Mouse (Mus musculus) 3134 (cell line): ENCODE measurements around the gene Gpr162.
"Not testable (repeated sequence)": the region's sequence is repeated elsewhere in the genome, so short reads cannot be mapped to it uniquely, and the experiment has no call there.

Experiments
- DNase-seq: peaks from one replicate; pipeline ENCODE4 v3.0.0-alpha.2; 2011; ENCODE audit warnings: low spot score; ENCODE audit not compliant: insufficient read length; ENCODE audit errors: extremely low read depth

The Gpr162 gene

GRCm38 (mm10) chr6:124863658-124864298 lies at the start of gene Gpr162:
Gpr162 (minus strand) TSS chr6:124863983.
- DNase-seq, result peak; percentile 33

GRCm38 (mm10) chr6:124913214-124913613 lies 49.4 kb upstream of the Gpr162 start:
- DNase-seq, result no peak

- no peak for DNase-seq
Measured at GRCm38 (mm10) chr6:124911533-124912218, 47.9 kb upstream of the Gpr162 start, which contains the start of gene Lag3. Lag3 (minus strand) TSS chr6:124911705.

GRCm38 (mm10) chr6:124910032-124910431 lies 46.2 kb upstream of the Gpr162 start:
- no peak for DNase-seq

GRCm38 (mm10) chr6:124907767-124908166 lies 44.0 kb upstream of the Gpr162 start:
- DNase-seq, result no peak

GRCm38 (mm10) chr6:124904991-124905860 lies 41.4 kb upstream of the Gpr162 start:
- no peak for DNase-seq

GRCm38 (mm10) chr6:124904161-124904981 lies 40.6 kb upstream of the Gpr162 start:
- no peak for DNase-seq

- DNase-seq, result peak; percentile 86
Measured at GRCm38 (mm10) chr6:124903580-124904151, 39.9 kb upstream of the Gpr162 start.

GRCm38 (mm10) chr6:124901851-124902250 lies 38.1 kb upstream of the Gpr162 start:
- no peak for DNase-seq

GRCm38 (mm10) chr6:124900801-124901480 lies 37.2 kb upstream of the Gpr162 start:
- DNase-seq, result peak; percentile 32

- DNase-seq, result no peak
Measured at GRCm38 (mm10) chr6:124900056-124900800, 36.4 kb upstream of the Gpr162 start.

GRCm38 (mm10) chr6:124898359-124898758 lies 34.6 kb upstream of the Gpr162 start:
- DNase-seq, result no peak

GRCm38 (mm10) chr6:124894113-124894512 lies 30.3 kb upstream of the Gpr162 start:
- not testable (repeated sequence) for DNase-seq

- DNase-seq, result no peak
Measured at GRCm38 (mm10) chr6:124890997-124891396, 27.2 kb upstream of the Gpr162 start.

GRCm38 (mm10) chr6:124888555-124889125 lies 24.9 kb upstream of the Gpr162 start:
- DNase-seq, result no peak

- no peak for DNase-seq
Measured at GRCm38 (mm10) chr6:124887986-124888385, 24.2 kb upstream of the Gpr162 start, which contains the start of gene Cd4. Cd4 (minus strand) TSS chr6:124888221.

GRCm38 (mm10) chr6:124885956-124886381 lies 22.2 kb upstream of the Gpr162 start:
- DNase-seq, result no peak
